Mouse (Mus musculus) cerebellum, adult 9-10 months (tissue): Measurements from ENCODE around the gene Gm5591.
"Not testable (repeated sequence)": the region's sequence is repeated elsewhere in the genome, so short reads cannot be mapped to it uniquely, and the experiment has no call there.

Source experiments
- DNase-seq: peaks from one replicate; pipeline ENCODE4 v3.0.0; 2022

Gene Gm5591

DNA sequence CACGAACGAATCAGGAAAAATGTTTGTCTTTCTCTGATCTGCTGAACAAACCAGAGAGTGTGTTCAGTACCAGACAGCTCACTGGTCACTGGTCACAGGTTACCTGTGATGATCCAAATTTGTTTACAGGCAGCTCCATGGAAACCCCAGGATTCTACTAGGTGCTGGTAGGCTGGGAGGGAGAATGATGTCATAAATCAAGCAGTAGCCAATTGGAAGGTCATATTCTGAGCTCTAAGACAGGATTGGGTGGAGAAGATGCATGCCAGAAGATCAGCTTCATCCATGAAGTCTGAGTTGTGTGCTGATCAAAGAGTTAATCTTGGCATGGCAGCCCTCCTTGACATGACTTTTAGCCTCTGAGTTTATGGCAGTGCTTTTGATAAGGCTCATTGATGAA, at the start of gene Gm5591:
Gene Gm5591, minus strand, starts transcription at position 101 of the 400 bp plus-strand sequence.
- DNase-seq = not testable (repeated sequence)

DNA sequence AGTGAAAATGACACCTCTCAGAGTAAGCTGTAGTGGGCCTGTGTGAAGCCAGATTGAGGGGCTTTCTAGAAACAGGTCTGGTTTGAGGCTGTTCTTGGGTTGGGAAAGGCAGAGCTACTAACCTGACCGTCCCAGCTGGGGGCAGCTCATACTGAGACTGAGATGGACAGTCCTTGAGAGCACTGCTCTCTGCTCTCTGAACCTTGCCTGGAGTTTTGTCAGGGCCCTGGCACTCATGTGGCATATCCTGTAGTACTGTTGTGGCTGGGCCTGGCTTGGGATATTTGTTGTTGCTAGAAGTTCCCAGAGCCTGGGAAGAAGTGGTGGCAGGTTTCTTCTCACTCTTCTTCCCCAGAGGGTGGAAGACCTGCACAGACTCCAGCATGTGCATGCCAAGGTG, 39.5 kb downstream of the Gm5591 start:
- DNase-seq = not testable (repeated sequence)
